Mouse (Mus musculus) cerebral cortex, adult 2 months (tissue): Measurements from ENCODE around the gene Tnc.

Experiments used
- WGBS: fragments of 180-500 bp; shearing (Covaris S2); methylation state at CpG from one replicate; pipeline ENCODE4 v1.1.7; 2018; 5-methylcytosine and 5-hydroxymethylcytosine counted together

Tnc gene

GRCm38 (mm10) chr4:64046831-64047493, at the start of gene Tnc:
Tnc (minus strand) TSS chr4:64047015.
- 1% methylated on average over 26 of the region's 26 CpGs for WGBS

- WGBS, result 48% methylated on average over 5 of the region's 5 CpGs
These were observed 47.4 kb upstream of the Tnc start for GRCm38 (mm10) chr4:64094221-64094620.

DNA sequence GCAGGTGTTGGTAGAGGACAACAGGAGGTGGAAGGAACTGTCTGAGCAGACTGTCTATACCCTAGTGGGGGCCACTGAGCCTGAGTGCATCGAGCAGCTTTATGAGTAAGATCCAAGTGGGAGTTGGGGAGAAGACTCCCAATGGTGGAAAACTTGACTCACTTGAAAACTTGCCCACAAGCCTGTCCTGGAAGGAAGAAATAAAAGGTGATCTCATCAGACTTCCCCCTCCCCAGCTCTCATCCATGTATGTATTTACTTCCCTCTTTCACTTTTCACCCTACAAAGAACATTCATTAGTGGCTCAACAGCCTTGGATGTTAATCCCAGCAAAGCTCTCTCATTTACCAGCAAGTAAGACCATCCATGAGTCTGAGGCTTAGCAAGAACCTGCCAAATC, 46.0 kb upstream of the Tnc start:
- WGBS, result 71% methylated on average over 1 of the region's 1 CpGs

DNA sequence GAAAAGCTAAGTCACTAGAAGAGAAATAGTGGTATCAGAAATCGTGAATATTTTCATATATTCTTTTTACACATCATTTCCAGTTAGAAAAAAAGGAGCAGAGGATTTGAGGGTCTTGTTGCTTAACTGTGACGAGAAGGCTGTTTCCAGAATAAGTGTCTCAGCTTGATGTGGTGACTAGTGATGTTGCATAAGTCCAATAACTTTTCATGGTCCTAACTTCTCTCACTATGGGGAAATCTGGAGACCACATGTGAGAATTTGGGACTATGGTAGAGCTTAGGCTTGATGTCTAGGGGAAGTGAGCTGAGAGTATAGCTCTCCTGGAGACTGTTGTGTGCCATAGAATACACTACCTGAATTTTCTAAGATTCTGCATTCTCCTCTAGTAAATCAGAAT, 42.6 kb upstream of the Tnc start:
- 88% methylated on average over 2 of the region's 2 CpGs for WGBS

- 71% methylated on average over 2 of the region's 2 CpGs for WGBS
These were observed 40.9 kb upstream of the Tnc start for GRCm38 (mm10) chr4:64087675-64088074.

DNA sequence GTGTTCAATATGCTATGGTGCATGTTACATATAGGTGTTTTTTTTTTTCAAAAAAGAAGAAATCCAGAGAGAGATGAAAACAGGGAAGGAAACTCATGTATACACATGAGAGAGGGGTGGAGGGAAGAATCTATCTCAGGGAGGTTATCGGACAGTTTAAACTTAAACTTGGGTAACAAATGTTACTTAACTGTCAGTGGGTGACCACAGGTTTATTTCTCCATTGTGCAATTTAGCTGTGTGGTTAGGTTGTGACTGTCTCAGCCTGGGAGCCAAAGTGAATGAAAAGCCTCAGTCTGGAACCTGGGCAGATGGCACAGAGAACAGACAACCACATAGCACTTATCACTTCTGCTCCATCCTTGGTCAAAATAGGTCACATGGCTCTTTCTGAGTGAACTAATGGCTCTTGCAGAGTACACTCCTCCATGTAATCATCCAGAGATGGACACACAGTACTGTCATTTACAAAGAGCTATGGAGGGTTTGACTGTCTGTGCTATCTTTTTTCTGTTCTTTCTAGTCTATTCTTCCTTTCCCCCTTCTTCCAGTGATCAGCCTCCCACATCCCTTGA, 39.3 kb upstream of the Tnc start:
- WGBS, result 88% methylated on average over 1 of the region's 1 CpGs

DNA sequence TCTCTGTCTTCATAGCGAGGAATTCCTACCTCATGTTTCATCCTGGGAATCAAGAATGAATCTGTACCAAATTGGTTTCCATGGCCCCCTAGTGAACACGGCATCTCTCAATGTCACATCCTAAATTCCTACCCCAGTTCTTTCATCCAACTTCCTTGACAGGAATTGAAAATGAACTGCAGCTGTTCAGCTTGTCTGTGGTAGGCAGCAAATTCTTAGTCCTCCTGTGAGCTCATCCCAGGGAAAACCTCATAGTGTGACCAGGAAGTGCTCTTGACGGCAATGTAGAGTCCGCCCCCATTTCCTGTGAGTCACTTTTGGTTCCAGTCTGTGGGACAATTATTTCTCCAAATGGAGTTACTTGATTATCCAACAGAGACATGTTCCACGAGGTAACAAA, 37.0 kb upstream of the Tnc start:
- 73% methylated on average over 5 of the region's 5 CpGs for WGBS

GRCm38 (mm10) chr4:64078029-64078619, 31.3 kb upstream of the Tnc start:
- 98% methylated on average over 2 of the region's 2 CpGs for WGBS

- 59% methylated on average over 6 of the region's 6 CpGs for WGBS
These were observed 29.7 kb upstream of the Tnc start for GRCm38 (mm10) chr4:64076349-64077025.

DNA sequence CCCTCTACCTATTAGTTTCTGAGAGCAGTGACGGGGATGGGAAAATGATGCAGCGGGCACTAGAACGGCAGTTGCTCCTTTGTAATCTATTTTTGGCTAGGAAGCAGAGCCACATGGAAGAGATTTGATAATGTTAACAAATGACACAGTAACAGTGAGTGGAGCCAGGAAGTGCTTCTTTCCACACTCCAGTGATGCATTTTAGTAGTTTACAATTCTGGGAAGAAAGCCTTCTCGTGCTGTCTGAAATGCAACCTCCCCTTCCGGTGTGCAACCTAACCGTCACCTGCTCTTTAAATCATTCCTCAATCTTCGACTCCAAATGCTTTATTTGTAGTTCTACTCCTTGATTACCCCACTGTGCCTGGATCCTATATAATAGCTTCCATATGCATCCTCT, 20.6 kb upstream of the Tnc start:
- 52% methylated on average over 7 of the region's 7 CpGs for WGBS

DNA sequence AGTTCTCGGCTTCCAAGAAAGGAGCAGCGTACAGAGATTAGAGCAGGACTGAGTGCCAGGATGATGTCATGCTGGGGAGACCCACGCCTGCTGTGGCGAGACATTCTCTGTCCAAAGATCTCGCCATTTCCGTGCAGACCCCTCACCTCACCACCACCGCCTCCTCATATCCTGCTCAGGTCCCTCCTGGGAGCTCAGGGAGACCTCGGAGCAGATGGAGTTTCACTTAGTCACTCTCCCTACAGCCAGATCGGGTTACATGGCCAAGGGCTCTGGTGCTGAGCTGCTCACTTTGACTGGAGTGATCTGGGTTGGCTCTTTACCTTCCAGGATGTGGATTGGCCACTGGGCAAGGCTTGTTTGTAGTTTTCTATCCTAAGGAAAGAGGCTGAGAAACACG, 18.5 kb upstream of the Tnc start:
- WGBS, result 46% methylated on average over 10 of the region's 10 CpGs

- WGBS, result 52% methylated on average over 6 of the region's 6 CpGs
These were observed 12.0 kb upstream of the Tnc start for GRCm38 (mm10) chr4:64058856-64059231.

GRCm38 (mm10) chr4:64058048-64058855, 11.4 kb upstream of the Tnc start:
- WGBS, result 78% methylated on average over 12 of the region's 12 CpGs

DNA sequence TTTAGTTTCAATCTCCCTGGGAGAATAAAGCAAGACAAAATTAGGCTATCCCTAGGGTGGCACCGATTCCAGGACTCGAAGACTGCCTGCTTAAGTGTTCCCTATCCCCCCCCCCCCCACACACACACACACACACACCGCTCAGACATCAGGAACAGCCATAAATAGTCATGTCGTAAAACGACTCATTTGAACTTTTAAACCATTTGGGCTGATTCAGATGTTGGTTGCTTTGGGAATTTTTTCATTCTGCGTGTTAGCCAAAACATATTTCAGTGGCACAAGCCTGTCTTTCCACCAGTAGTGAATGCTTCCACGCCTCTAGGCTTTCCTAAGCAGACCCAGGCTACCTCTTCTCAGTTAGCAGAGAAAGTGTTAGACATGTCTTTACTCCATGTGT, 1.4 kb upstream of the Tnc start:
- 64% methylated on average over 7 of the region's 7 CpGs for WGBS

DNA sequence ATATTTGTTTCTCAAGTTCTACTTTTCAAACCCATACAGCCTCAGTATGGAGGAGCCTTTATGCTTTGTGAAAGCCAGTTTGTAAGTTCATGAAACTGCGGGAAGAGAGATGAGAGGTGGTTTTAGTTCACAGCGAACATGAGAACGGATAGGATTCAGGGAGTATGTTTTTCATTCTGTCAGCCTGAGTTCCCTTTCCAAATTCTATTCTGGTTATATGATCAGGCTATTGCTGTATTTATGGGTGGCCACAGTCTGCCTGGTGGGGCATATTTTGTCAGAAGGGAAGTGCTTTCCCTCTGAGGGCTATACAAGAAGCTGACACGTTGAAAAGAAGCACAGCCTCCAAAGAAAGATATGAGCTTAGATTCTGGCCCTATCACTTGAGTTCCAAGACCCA, 2.9 kb downstream of the Tnc start:
- 68% methylated on average over 4 of the region's 4 CpGs for WGBS

- WGBS, result 49% methylated on average over 6 of the region's 6 CpGs
These were observed 3.4 kb downstream of the Tnc start for GRCm38 (mm10) chr4:64043371-64043770.

DNA sequence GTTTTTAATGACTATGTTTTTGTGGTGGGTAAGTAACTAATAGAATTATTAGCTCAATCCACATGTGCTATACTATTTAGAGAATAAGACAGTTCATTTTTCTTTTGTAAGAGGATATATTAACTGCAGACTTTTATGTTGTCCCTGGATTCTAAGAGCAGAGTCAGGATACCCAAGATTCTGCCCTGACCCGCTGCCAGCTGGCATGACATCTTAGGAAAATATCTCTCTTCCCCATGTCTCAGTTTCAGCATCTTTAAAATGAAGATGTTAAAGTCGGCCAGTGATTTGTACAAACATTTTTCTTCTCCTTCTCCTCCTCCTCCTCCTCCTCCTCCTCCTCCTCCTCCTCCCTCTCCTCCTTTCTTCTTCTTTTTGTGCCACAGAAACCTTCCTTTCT, 7.7 kb downstream of the Tnc start:
- WGBS, result 63% methylated on average over 2 of the region's 2 CpGs

DNA sequence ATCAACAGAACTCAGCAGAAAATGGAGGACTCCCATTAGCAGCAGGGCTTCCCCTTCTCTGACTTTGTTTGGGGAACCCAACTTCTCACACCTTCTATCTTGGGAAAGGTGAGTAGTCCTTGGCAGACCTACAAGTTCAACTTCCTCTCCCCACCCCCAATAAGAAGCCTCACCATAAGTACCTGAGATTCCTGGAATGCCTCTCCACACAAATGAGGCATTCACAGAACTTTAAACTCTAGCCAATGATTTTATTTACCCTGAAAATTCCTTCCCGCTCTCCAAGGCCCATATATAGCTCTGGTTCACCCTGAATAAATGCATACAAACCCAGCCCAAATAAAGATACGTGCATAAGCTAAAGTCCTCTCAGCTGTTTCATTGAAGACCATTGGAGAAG, 9.3 kb downstream of the Tnc start:
- WGBS, result 74% methylated on average over 2 of the region's 2 CpGs

- WGBS, result 66% methylated on average over 1 of the region's 1 CpGs
These were observed 12.1 kb downstream of the Tnc start for GRCm38 (mm10) chr4:64034724-64035123.

DNA sequence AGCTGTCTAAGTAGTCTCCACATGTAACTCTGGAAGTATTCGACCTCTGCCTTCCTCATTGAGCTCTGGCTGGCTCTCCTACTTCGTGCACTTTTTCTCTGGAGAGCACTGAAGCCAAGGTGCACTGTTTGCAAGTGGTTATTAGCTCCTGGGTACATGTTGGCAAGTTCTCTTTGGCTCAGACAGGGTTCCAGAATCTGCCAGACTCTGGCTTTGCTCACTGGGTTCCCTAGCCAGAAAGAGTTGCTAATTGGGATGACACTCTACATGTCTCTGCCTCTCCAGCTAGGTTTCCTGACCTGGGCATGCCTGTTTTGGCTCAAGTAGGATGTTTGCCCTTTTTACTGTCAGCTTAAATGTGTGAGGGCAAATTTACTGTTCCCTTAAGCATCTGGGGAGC, 13.6 kb downstream of the Tnc start:
- WGBS, result 70% methylated on average over 2 of the region's 2 CpGs

GRCm38 (mm10) chr4:64029486-64029885, 17.3 kb downstream of the Tnc start:
- 69% methylated on average over 1 of the region's 1 CpGs for WGBS

GRCm38 (mm10) chr4:64025591-64025990, 21.2 kb downstream of the Tnc start:
- WGBS, result 62% methylated on average over 6 of the region's 6 CpGs
